Mouse (Mus musculus) hindbrain, postnatal 0 days (tissue): ENCODE data around the gene Morc3. TPM values are rescaled to one million over a fixed set of nuclear protein-coding genes. Genes with fewer than 3 reads are reported as not detected.

Experiments used
- ATAC-seq: fragments of 200-750 bp; cut with Nextera tagmentation; 2 replicates; pipeline ENCODE4 v1.8.0; 2017; ENCODE audit warnings: mild to moderate bottlenecking, moderate TSS enrichment, moderate library complexity
- DNase-seq: peaks from one replicate; pipeline ENCODE4 v3.0.0-alpha.2; 2015; ENCODE audit warnings: low spot score
- H3K27ac ChIP-seq: fragments of 300-500 bp; sonication (generic); 2 replicates; pipeline ENCODE4 v1.5.1; 2014; ENCODE audit warnings: mild to moderate bottlenecking
- H3K27me3 ChIP-seq: fragments of 300-500 bp; sonication (generic); 2 replicates; pipeline ENCODE4 v1.6.1; 2014; ENCODE audit warnings: low read length, mixed read lengths; ENCODE audit not compliant: insufficient read depth
- H3K36me3 ChIP-seq: fragments of 300-500 bp; sonication (generic); 2 replicates; pipeline ENCODE4 v1.6.1; 2014; ENCODE audit warnings: low read length, mixed read lengths; ENCODE audit not compliant: insufficient read depth
- H3K4me1 ChIP-seq: fragments of 300-500 bp; sonication (generic); 2 replicates; pipeline ENCODE4 v1.6.1; 2014; ENCODE audit warnings: antibody characterized with exemption, low read length, mixed read lengths; ENCODE audit not compliant: insufficient read depth
- H3K4me2 ChIP-seq: fragments of 300-500 bp; sonication (generic); 2 replicates; pipeline ENCODE4 v1.6.1; 2014; ENCODE audit warnings: low read depth, mild to moderate bottlenecking, low read length, moderate library complexity, mixed read lengths
- H3K4me3 ChIP-seq: fragments of 300-500 bp; sonication (generic); 2 replicates; pipeline ENCODE4 v1.5.1; 2014; ENCODE audit warnings: low read length
- H3K9ac ChIP-seq: fragments of 300-500 bp; sonication (generic); replicated peaks from 2 replicates; pipeline ENCODE4 v1.6.1; 2014; ENCODE audit warnings: mild to moderate bottlenecking, low read length, moderate library complexity, mixed read lengths
- H3K9me3 ChIP-seq: fragments of 300-500 bp; sonication (generic); 2 replicates; pipeline ENCODE4 v1.6.1; 2016; ENCODE audit warnings: low read length, mixed read lengths
- CTCF ChIP-seq: IDR thresholded peaks from 2 replicates; pipeline ENCODE4 v1.5.1; 2016; ENCODE audit warnings: antibody characterized with exemption, control low read depth, low read depth
- WGBS: fragments of 180-500 bp; shearing (Covaris S2); extraction: QIAGEN DNeasy Blood & Tissue Kit; methylation state at CpG from one replicate; pipeline ENCODE4 v1.1.7; 2014; 5-methylcytosine and 5-hydroxymethylcytosine counted together
- polyA plus RNA-seq: library from polyadenylated mRNA; unstranded; fragments of >200 nt; fragmentation: Nextera tagmentation; extraction: Ambion mirVana; gene quantifications from 2 replicates; pipeline ENCODE4 v1.2.1, GENCODE M21; 2015
- total RNA-seq: library from RNA; depleted of rRNA; stranded (reverse); fragments of >200 nt; gene quantifications from 2 replicates; pipeline ENCODE4 v1.2.3, GENCODE M21; 2014

The Morc3 gene
- total and polyA plus RNA-seq, 2 experiments from 2014 or later = 24.1 to 25.2 TPM

DNA sequence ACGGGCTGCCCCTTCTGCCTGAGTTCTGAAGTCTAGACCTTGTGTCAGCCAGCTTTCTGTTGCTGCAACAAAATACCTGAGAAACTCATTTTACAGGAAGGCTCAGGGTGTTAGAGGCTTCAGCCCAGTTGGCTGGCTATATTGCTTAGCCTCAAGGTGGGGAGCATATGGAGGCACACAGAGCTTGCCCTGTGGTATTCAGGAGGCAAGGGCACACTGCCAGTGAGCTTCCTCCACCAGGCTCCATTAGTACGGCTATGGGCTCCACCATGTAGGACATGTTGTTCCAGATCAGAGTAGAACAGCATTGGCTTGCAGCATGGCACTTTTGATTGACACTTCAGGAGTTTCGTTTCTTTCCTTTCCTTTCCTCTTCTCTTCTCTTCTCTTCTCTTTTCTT is 32.9 kb upstream of the Morc3 start:
- H3K36me3 ChIP-seq = peaks cover 15% of the 10 kb centered on the region; the same call in 1 of the 2 replicates

DNA sequence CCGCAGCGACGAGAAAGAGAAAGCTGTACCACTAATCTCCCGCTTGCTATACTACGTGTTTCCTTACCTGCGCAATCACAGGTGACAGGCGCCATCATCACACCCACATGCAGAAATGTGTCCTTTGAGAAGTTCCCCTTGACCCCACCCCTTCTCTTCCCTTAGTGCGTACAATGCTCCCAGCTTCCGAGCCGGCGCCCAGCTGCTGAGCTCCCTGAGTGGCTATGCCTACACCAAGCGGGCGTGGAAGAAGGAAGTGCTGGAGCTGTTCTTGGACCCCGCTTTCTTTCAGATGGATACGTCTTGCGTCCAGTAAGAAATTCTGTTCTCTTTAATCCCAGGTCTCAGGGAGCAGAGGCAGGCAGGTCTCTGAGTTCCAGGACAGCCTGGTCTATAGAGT is 32.0 kb upstream of the Morc3 start:
- Histone ChIP-seq H3K27me3 (no peaks in the 10 kb centered on the region), H3K4me3 (no peak overlapping the region), H3K9me3 (no peaks in the 10 kb centered on the region), H3K4me1 (peaks cover 8% of the 10 kb centered on the region; the same call in 1 of the 2 replicates), H3K4me2 (no peak overlapping the region), H3K9ac (no peak overlapping the region), H3K36me3 (peaks cover 12% of the 10 kb centered on the region; the same call in 1 of the 2 replicates), H3K27ac (no peak overlapping the region)
- WGBS = 96% methylated on average over 16 of the region's 16 CpGs
- ATAC-seq (no peak), DNase-seq (no peak)
- no peak for TF ChIP-seq CTCF

More for the DNA sequence above, 32.9 kb upstream of the Morc3 start:
- no peak overlapping the region for H3K9ac ChIP-seq
- DNase-seq = no peak
- no peak for ATAC-seq
- no peak for TF ChIP-seq CTCF
- H3K4me3 ChIP-seq = no peak overlapping the region
- H3K4me2 ChIP-seq = no peak overlapping the region
- no peaks in the 10 kb centered on the region for H3K9me3 ChIP-seq
- no peaks in the 10 kb centered on the region for H3K27me3 ChIP-seq
- 75% methylated on average over 3 of the region's 3 CpGs for WGBS
- H3K27ac ChIP-seq = no peak overlapping the region
- peaks cover 8% of the 10 kb centered on the region; the same call in 1 of the 2 replicates for H3K4me1 ChIP-seq

DNA sequence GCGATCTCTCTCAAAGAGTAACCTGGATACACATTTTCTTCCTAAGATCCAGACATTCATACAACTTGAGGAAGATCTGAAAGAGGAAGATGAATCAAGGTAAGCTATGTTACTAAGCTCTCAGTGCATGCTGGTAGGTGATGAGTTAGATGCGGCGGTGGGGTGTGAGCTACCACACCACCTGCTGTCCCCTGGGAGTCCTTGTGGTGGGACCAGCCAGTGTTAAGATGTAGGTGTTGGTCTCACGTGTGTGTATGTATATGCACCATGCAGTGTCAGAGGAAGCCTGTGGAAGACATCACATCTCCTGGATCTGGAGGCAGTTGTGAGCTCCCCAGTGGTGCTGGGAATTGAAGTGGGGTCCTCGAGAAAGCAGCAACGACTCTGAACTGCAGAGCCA is 24.8 kb upstream of the Morc3 start:
- Histone ChIP-seq H3K27ac (no peak overlapping the region), H3K4me1 (no peaks in the 10 kb centered on the region), H3K9ac (no peak overlapping the region), H3K27me3 (no peaks in the 10 kb centered on the region), H3K4me3 (no peak overlapping the region), H3K36me3 (peaks cover 39% of the 10 kb centered on the region), H3K9me3 (no peaks in the 10 kb centered on the region), H3K4me2 (no peak overlapping the region)
- no peak for TF ChIP-seq CTCF
- DNase-seq (no peak), ATAC-seq (no peak)
- 91% methylated on average over 6 of the region's 6 CpGs for WGBS

DNA sequence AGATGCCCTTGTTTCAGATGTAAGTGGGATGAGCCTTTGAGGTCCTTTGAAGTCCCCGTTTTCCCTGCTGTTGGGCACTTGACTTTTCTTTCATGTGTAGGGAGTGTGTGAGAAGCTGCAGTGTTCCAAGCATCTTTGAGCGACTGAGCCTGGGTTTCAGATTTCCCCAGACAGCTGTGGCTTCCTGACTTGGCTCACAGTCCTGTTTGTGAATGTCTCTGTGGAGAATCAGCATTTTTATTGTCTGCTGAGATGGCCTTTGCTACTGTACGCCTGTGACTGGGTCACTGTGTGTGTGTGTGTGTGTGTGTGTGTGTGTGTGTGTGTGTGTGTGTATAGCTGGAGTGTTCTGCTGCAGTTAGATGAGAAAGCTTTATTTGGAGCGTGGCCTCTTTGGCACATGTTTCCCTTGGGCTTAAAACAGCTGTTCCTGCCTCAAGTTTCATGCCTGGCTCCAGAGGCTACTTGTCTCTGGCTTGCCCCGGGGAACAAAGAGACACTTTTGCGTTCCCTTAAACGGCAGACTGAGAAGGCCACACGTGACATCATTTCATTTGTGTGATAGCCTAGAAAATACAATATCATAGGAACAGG is 23.9 kb upstream of the Morc3 start:
- no peak overlapping the region for H3K4me2 ChIP-seq
- H3K4me1 ChIP-seq = no peaks in the 10 kb centered on the region
- 44% methylated on average over 8 of the region's 8 CpGs for WGBS
- no peak overlapping the region for H3K4me3 ChIP-seq
- no peaks in the 10 kb centered on the region for H3K9me3 ChIP-seq
- no peaks in the 10 kb centered on the region for H3K27me3 ChIP-seq
- ATAC-seq (peak; percentile 68), DNase-seq (peak; percentile 53)
- H3K9ac ChIP-seq = no peak overlapping the region
- H3K27ac ChIP-seq = no peak overlapping the region
- peaks cover 44% of the 10 kb centered on the region for H3K36me3 ChIP-seq
- no peak for TF ChIP-seq CTCF

DNA sequence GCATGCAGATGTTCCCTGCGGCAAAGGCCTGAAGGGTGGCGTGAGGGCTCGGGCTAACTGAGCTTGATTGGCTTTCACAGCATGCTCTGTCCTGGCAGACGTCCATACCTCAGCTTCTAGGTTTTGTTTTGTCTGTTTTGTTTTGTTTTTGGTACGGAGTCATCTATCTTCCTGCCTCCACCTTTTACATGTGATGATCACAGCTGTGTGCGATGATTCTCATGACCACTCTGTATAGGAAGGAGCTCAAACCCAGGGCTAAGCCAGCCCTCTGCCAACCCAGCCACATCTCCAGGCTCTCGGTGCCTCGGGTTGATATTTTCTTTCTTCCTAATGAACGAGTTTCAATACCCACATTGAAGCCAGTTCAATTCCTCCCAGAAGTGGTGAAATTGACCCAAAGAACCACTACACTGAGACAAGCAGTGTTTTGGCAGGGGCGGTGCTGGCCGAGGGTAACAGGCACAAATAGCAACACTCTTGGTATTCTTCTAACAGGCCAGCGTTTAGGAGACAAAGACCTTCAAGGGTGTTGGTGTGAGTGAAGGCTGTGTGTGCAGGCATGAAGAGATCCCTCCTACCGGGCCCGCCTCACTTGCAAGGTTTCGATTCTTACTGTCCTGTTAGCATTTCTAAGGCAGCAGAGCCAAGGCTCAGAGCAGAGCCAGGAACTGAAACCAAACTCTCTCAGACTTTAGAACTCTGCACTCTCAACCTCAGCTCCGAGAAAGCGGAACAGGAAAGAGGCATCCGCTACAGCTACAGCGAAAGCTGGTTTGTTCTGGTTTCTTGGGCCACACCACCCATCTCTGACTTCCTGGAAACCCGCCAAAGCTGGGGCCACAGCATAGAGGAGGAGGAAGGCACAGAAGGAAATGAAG is 15.8 kb upstream of the Morc3 start:
- WGBS = 40% methylated on average over 20 of the region's 20 CpGs
- DNase-seq = peak; percentile 41
- Histone ChIP-seq H3K9ac (no peak overlapping the region), H3K36me3 (peaks cover 11% of the 10 kb centered on the region; the same call in 1 of the 2 replicates), H3K9me3 (no peaks in the 10 kb centered on the region), H3K27ac (peak overlapping the region; percentile 62), H3K4me3 (no peak overlapping the region), H3K4me1 (no peaks in the 10 kb centered on the region), H3K27me3 (no peaks in the 10 kb centered on the region), H3K4me2 (no peak overlapping the region)
- TF ChIP-seq CTCF = no peak
- ATAC-seq = peak; percentile 59; the same call in 1 of the 2 replicates

DNA sequence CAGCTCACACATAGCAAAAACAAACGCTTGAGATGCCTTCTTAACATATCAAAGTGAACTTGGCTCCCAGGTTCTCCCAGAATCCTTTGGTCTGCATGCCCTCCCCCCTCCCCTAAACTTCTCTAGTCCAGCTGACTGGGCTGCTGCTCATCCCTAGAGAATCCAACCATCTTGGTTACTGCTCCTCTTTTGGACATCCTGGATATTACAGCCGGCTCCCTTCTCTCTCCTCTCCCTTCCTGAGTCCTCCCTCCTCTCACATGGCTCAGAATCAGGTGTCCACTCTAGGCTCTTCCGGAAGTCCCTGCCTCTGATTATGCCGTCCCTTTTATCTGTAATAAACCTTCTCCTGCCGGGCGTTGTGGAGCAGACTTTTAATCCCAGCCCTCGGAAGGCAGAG is 15.1 kb upstream of the Morc3 start:
- Histone ChIP-seq H3K9ac (no peak overlapping the region), H3K4me3 (no peak overlapping the region), H3K9me3 (no peaks in the 10 kb centered on the region), H3K4me2 (no peak overlapping the region), H3K27me3 (no peaks in the 10 kb centered on the region), H3K36me3 (0 out of 2 replicates have a peak, but pooled peaks cover 7% of the 10 kb centered on the region), H3K27ac (peak overlapping the region; percentile 12; the same call in 1 of the 2 replicates), H3K4me1 (no peaks in the 10 kb centered on the region)
- no peak for DNase-seq
- no peak for TF ChIP-seq CTCF
- WGBS = 79% methylated on average over 7 of the region's 7 CpGs
- no peak for ATAC-seq
